Mouse (Mus musculus): Measurements from ENCODE around the gene Itih1. TPM values are rescaled to one million over a fixed set of nuclear protein-coding genes. Genes with fewer than 3 reads are reported as not detected.

The Itih1 gene
- polyA plus RNA-seq, 1 experiment from 2014 or later: not detected

DNA sequence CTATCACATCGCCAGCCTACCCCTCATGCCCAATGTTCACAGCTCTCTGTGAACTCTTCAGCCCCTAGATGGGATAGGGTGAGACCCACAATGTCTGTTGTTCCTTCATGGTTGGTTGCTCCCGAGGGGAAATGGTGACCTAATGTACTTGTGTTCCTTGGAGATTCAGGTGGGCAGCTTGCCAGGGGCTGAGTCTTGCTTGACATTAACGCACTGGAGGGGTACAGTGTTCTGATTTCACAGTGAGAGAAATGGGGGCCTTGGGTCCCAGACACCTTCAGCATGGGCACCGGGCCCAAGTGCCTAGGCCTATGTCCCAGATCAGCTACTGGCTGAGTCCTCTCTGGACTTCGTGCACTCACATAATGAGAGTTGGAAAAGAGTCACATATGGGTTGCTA, 29.7 kb downstream of the Itih1 start:
- no peak for ATAC-seq (ENCODE audit: low FRiP score, low TSS enrichment)

GRCm38 (mm10) chr14:30912641-30913040, 30.4 kb downstream of the Itih1 start:
- Histone ChIP-seq H3K27ac (replicated peaks; ENCODE audit: low read depth, low read length) (no peak overlapping the region), H3K9me3 (ENCODE audit: control insufficient read depth, low read length) (no peaks in the 10 kb centered on the region), H3K27me3 (ENCODE audit: control insufficient read depth, insufficient read depth, low read length) (no peaks in the 10 kb centered on the region), H3K36me3 (ENCODE audit: control insufficient read depth, insufficient read depth, low read length) (no peaks in the 10 kb centered on the region), H3K9ac (replicated peaks; ENCODE audit: low read length) (no peak overlapping the region), H3K4me1 (ENCODE audit: control insufficient read depth, insufficient read depth, low read length) (no peaks in the 10 kb centered on the region), H3K4me2 (ENCODE audit: low read length) (no peak overlapping the region), H3K4me3 (replicated peaks; ENCODE audit: low read depth, low read length) (no peak overlapping the region)
- ATAC-seq (ENCODE audit: low FRiP score, low TSS enrichment) (no peak), DNase-seq (no peak)
- WGBS: 82% methylated on average over 8 of the region's 8 CpGs

More for the DNA sequence above, 29.7 kb downstream of the Itih1 start:
- Histone ChIP-seq H3K4me2 (ENCODE audit: low read length) (no peak overlapping the region), H3K27ac (replicated peaks; ENCODE audit: low read depth, low read length) (no peak overlapping the region), H3K4me3 (replicated peaks; ENCODE audit: low read depth, low read length) (no peak overlapping the region), H3K4me1 (ENCODE audit: control insufficient read depth, insufficient read depth, low read length) (no peaks in the 10 kb centered on the region), H3K27me3 (ENCODE audit: control insufficient read depth, insufficient read depth, low read length) (no peaks in the 10 kb centered on the region), H3K36me3 (ENCODE audit: control insufficient read depth, insufficient read depth, low read length) (no peaks in the 10 kb centered on the region), H3K9me3 (ENCODE audit: control insufficient read depth, low read length) (no peaks in the 10 kb centered on the region), H3K9ac (replicated peaks; ENCODE audit: low read length) (no peak overlapping the region)
- WGBS: 88% methylated on average over 5 of the region's 5 CpGs
- DNase-seq: peak; percentile 2

DNA sequence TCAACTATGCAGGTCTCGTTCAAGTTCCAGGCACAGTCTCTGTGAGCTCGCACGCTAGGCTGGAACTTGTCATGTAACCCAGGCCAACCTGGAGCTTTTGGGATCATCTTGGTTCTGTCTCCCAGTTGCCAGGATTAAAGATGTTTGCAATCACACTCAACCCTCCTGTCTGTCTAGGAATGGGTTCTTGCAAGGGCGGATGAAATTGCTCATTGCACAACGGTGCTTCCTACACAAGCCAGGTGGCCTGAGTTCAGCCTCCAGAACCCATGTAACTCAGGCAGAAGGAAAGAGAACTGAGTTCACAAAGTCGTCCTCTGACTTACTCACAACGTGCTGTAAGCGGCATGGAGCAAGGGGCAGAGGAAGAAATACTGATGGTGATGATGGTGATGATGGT, 31.9 kb downstream of the Itih1 start:
- Histone ChIP-seq H3K4me1 (ENCODE audit: control insufficient read depth, insufficient read depth, low read length) (no peaks in the 10 kb centered on the region), H3K27ac (replicated peaks; ENCODE audit: low read depth, low read length) (no peak overlapping the region), H3K9ac (replicated peaks; ENCODE audit: low read length) (no peak overlapping the region), H3K4me3 (replicated peaks; ENCODE audit: low read depth, low read length) (no peak overlapping the region), H3K36me3 (ENCODE audit: control insufficient read depth, insufficient read depth, low read length) (no peaks in the 10 kb centered on the region), H3K9me3 (ENCODE audit: control insufficient read depth, low read length) (no peaks in the 10 kb centered on the region), H3K4me2 (ENCODE audit: low read length) (no peak overlapping the region), H3K27me3 (ENCODE audit: control insufficient read depth, insufficient read depth, low read length) (no peaks in the 10 kb centered on the region)
- DNase-seq: no peak
- 87% methylated on average over 8 of the region's 8 CpGs for WGBS
- ATAC-seq (ENCODE audit: low FRiP score, low TSS enrichment): no peak

GRCm38 (mm10) chr14:30907814-30908265, 35.2 kb downstream of the Itih1 start:
- Histone ChIP-seq H3K36me3 (ENCODE audit: control insufficient read depth, insufficient read depth, low read length) (no peaks in the 10 kb centered on the region), H3K4me1 (ENCODE audit: control insufficient read depth, insufficient read depth, low read length) (no peaks in the 10 kb centered on the region), H3K4me2 (ENCODE audit: low read length) (no peak overlapping the region), H3K9me3 (ENCODE audit: control insufficient read depth, low read length) (no peaks in the 10 kb centered on the region), H3K9ac (replicated peaks; ENCODE audit: low read length) (no peak overlapping the region), H3K4me3 (replicated peaks; ENCODE audit: low read depth, low read length) (no peak overlapping the region), H3K27me3 (ENCODE audit: control insufficient read depth, insufficient read depth, low read length) (no peaks in the 10 kb centered on the region), H3K27ac (replicated peaks; ENCODE audit: low read depth, low read length) (no peak overlapping the region)
- ATAC-seq (ENCODE audit: low FRiP score, low TSS enrichment) (no peak), DNase-seq (no peak)
- 91% methylated on average over 3 of the region's 3 CpGs for WGBS

- H3K9ac ChIP-seq (replicated peaks; ENCODE audit: low read length): no peak overlapping the region
- H3K4me2 ChIP-seq (ENCODE audit: low read length): no peak overlapping the region
- ATAC-seq (ENCODE audit: low FRiP score, low TSS enrichment) (no peak), DNase-seq (no peak)
- no peak overlapping the region for H3K27ac ChIP-seq (replicated peaks; ENCODE audit: low read depth, low read length)
- no peaks in the 10 kb centered on the region for H3K4me1 ChIP-seq (ENCODE audit: control insufficient read depth, insufficient read depth, low read length)
- no peaks in the 10 kb centered on the region for H3K27me3 ChIP-seq (ENCODE audit: control insufficient read depth, insufficient read depth, low read length)
- WGBS: 89% methylated on average over 6 of the region's 6 CpGs
- H3K4me3 ChIP-seq (replicated peaks; ENCODE audit: low read depth, low read length): no peak overlapping the region
- no peaks in the 10 kb centered on the region for H3K9me3 ChIP-seq (ENCODE audit: control insufficient read depth, low read length)
- H3K36me3 ChIP-seq (ENCODE audit: control insufficient read depth, insufficient read depth, low read length): no peaks in the 10 kb centered on the region
Observed at GRCm38 (mm10) chr14:30906001-30906400, 37.1 kb downstream of the Itih1 start.

DNA sequence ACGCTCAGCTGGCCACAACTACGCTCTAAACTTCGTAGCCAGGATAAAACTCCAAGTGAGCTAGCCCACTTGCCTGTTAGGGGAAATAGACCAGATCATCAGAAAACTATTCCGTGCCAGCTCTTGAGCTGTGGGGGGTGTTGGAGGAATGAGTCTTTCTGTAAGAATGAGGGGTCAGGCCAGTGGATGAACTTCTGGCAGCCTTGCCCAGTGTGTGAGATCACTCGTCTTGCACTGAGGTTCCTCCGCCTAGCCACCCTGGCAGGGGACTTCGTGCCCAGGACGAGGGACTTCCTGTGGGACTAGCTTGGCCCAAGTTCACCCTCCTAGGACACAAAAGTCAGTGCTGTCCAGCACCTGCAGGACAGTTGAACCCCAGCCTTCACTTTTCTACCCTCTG, 38.8 kb downstream of the Itih1 start:
- Histone ChIP-seq H3K9ac (replicated peaks; ENCODE audit: low read length) (no peak overlapping the region), H3K4me3 (replicated peaks; ENCODE audit: low read depth, low read length) (no peak overlapping the region), H3K4me1 (ENCODE audit: control insufficient read depth, insufficient read depth, low read length) (no peaks in the 10 kb centered on the region), H3K27me3 (ENCODE audit: control insufficient read depth, insufficient read depth, low read length) (no peaks in the 10 kb centered on the region), H3K4me2 (ENCODE audit: low read length) (no peak overlapping the region), H3K36me3 (ENCODE audit: control insufficient read depth, insufficient read depth, low read length) (no peaks in the 10 kb centered on the region), H3K27ac (replicated peaks; ENCODE audit: low read depth, low read length) (no peak overlapping the region), H3K9me3 (ENCODE audit: control insufficient read depth, low read length) (no peaks in the 10 kb centered on the region; the same call in 1 of the 2 replicates)
- no peak for DNase-seq
- no peak for ATAC-seq (ENCODE audit: low FRiP score, low TSS enrichment)
- WGBS: 88% methylated on average over 8 of the region's 8 CpGs

DNA sequence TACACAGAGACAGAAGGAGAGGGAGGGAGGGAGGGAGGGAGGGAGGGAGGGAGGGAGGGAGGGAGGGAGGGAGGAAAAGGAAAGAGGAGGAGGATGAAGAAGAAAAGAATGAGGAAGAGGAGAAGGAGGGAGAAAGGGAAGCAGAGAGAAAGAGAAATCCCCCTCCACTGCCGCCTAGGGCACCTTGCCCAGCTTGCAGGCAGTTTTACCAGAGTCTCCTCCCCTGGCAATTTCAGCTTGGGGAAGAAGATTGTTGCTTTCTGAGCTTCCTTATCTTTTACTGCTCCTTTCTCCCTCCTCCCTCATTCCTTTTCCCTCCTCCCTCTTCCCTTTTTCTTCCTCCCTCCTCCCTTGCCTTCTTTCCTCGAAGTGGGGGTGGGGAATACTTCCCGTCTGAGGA, 40.1 kb downstream of the Itih1 start:
- Histone ChIP-seq H3K27me3 (ENCODE audit: control insufficient read depth, insufficient read depth, low read length) (no peaks in the 10 kb centered on the region), H3K36me3 (ENCODE audit: control insufficient read depth, insufficient read depth, low read length) (no peaks in the 10 kb centered on the region), H3K27ac (replicated peaks; ENCODE audit: low read depth, low read length) (no peak overlapping the region), H3K4me3 (replicated peaks; ENCODE audit: low read depth, low read length) (no peak overlapping the region), H3K4me1 (ENCODE audit: control insufficient read depth, insufficient read depth, low read length) (no peaks in the 10 kb centered on the region), H3K9ac (replicated peaks; ENCODE audit: low read length) (no peak overlapping the region), H3K9me3 (ENCODE audit: control insufficient read depth, low read length) (no peaks in the 10 kb centered on the region; the same call in 1 of the 2 replicates), H3K4me2 (ENCODE audit: low read length) (no peak overlapping the region)
- WGBS: 71% methylated on average over 3 of the region's 3 CpGs
- ATAC-seq (ENCODE audit: low FRiP score, low TSS enrichment): no peak
- DNase-seq: no peak

DNA sequence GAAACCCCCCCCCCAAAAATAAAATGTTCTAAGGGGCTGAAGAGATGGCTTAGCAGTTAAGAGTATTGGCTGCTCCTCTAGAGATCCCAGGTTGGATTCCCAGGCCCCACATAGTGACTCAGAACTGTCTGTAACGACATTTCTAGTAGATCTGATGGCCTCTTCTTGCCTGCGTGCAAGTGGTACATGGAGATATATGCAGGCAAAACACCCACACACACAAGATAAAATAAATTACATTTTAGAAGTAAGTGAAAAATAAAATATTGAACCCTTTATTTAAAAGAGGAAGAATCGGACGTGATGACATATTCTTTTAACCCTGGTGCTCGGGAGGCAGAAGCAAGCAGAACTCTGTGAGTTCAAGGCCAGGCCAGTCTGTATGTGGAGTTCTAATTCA, 40.5 kb downstream of the Itih1 start:
- Histone ChIP-seq H3K27me3 (ENCODE audit: control insufficient read depth, insufficient read depth, low read length) (no peaks in the 10 kb centered on the region), H3K9me3 (ENCODE audit: control insufficient read depth, low read length) (no peaks in the 10 kb centered on the region; the same call in 1 of the 2 replicates)

DNA sequence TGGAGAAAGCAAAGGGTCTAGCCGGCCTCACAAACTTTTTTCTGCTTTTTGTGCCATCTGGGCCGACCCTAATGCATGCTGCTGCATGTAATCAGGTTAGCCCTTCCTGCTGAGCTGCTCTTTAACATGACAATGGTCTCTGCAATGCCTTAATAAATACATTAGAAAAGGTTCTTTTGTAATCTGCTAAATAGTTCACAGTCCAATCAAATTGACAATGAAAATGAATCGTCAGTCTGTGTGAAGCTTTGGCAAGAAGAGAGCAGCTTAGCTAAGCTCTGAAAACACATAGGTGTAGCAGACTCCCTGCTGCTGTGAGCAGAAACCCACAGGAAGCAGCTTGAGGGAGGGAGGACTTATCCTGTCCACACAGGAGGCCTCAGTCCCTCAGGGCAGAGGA, 43.1 kb downstream of the Itih1 start:
- DNase-seq: peak; percentile 17
- H3K27ac ChIP-seq (replicated peaks; ENCODE audit: low read depth, low read length): no peak overlapping the region
- no peak overlapping the region for H3K4me2 ChIP-seq (ENCODE audit: low read length)
- no peaks in the 10 kb centered on the region for H3K27me3 ChIP-seq (ENCODE audit: control insufficient read depth, insufficient read depth, low read length)
- no peak overlapping the region for H3K9ac ChIP-seq (replicated peaks; ENCODE audit: low read length)
- no peaks in the 10 kb centered on the region for H3K4me1 ChIP-seq (ENCODE audit: control insufficient read depth, insufficient read depth, low read length)
- WGBS: 12% methylated on average over 3 of the region's 3 CpGs
- no peak for ATAC-seq (ENCODE audit: low FRiP score, low TSS enrichment)
- no peak overlapping the region for H3K4me3 ChIP-seq (replicated peaks; ENCODE audit: low read depth, low read length)
- H3K36me3 ChIP-seq (ENCODE audit: control insufficient read depth, insufficient read depth, low read length): no peaks in the 10 kb centered on the region
- no peaks in the 10 kb centered on the region; the same call in 1 of the 2 replicates for H3K9me3 ChIP-seq (ENCODE audit: control insufficient read depth, low read length)

More for the DNA sequence above, 40.5 kb downstream of the Itih1 start:
- Histone ChIP-seq H3K4me2 (ENCODE audit: low read length) (no peak overlapping the region), H3K9ac (replicated peaks; ENCODE audit: low read length) (no peak overlapping the region), H3K36me3 (ENCODE audit: control insufficient read depth, insufficient read depth, low read length) (no peaks in the 10 kb centered on the region), H3K4me3 (replicated peaks; ENCODE audit: low read depth, low read length) (no peak overlapping the region), H3K4me1 (ENCODE audit: control insufficient read depth, insufficient read depth, low read length) (no peaks in the 10 kb centered on the region), H3K27ac (replicated peaks; ENCODE audit: low read depth, low read length) (no peak overlapping the region)
- DNase-seq: no peak
- WGBS: 93% methylated on average over 5 of the region's 5 CpGs
- no peak for ATAC-seq (ENCODE audit: low FRiP score, low TSS enrichment)
